Mouse (Mus musculus): ENCODE results near the gene D630036H23Rik. TPM values are rescaled to one million over a fixed set of nuclear protein-coding genes. Genes with fewer than 3 reads are reported as not detected.

D630036H23Rik gene
- polyA plus RNA-seq (2015; fragmentation: Nextera tagmentation; extraction: Ambion mirVana) = 0.95 and 1.4 TPM in 2 replicates

GRCm38 (mm10) chr12:36381441-36382340 is at the start of gene D630036H23Rik, which contains the start of gene Ispd:
Gene D630036H23Rik (minus strand): TSS chr12:36382181.
Gene Ispd (plus strand): TSS chr12:36381450.
- no peaks in the 10 kb centered on the region for H3K9me3 ChIP-seq (ENCODE audit: control insufficient read depth, low read length)
- H3K36me3 ChIP-seq (ENCODE audit: control insufficient read depth, insufficient read depth, low read length) = no peaks in the 10 kb centered on the region
- H3K9ac ChIP-seq (ENCODE audit: low read depth, low read length) = peak within 1 kb of the TSS; percentile 96
- WGBS = under 1% methylated on average over 62 of the region's 64 CpGs
- H3K27me3 ChIP-seq (replicated peaks; ENCODE audit: control insufficient read depth, insufficient read depth, low read length) = no peaks in the 10 kb centered on the region
- H3K27ac ChIP-seq (ENCODE audit: low read length) = peak within 1 kb of the TSS; percentile 98
- H3K4me1 ChIP-seq (ENCODE audit: control insufficient read depth, insufficient read depth, low read length) = no peaks in the 10 kb centered on the region; the same call in none of the 2 replicates
- H3K4me2 ChIP-seq (ENCODE audit: low read depth, low read length) = peak within 1 kb of the TSS; percentile 83
- peak; percentile 96 for ATAC-seq
- peak within 1 kb of the TSS; percentile 75 for H3K4me3 ChIP-seq (ENCODE audit: low read length)

GRCm38 (mm10) chr12:36426163-36427045 is 44.4 kb upstream of the D630036H23Rik start:
- no peaks in the 10 kb centered on the region for H3K27me3 ChIP-seq (replicated peaks; ENCODE audit: control insufficient read depth, insufficient read depth, low read length)
- H3K9me3 ChIP-seq (ENCODE audit: control insufficient read depth, low read length) = no peaks in the 10 kb centered on the region
- ATAC-seq = peak; percentile 83
- peak overlapping the region; percentile 13; the same call in 1 of the 2 replicates for H3K27ac ChIP-seq (ENCODE audit: low read length)
- 49% methylated on average over 15 of the region's 15 CpGs for WGBS
- no peaks in the 10 kb centered on the region for H3K36me3 ChIP-seq (ENCODE audit: control insufficient read depth, insufficient read depth, low read length)
- H3K4me3 ChIP-seq (ENCODE audit: low read length) = no peak overlapping the region
- peaks cover 4% of the 10 kb centered on the region; the same call in 1 of the 2 replicates for H3K4me1 ChIP-seq (ENCODE audit: control insufficient read depth, insufficient read depth, low read length)
- no peak overlapping the region for H3K9ac ChIP-seq (ENCODE audit: low read depth, low read length)
- H3K4me2 ChIP-seq (ENCODE audit: low read depth, low read length) = no peak overlapping the region

- no peak overlapping the region for H3K9ac ChIP-seq (ENCODE audit: low read depth, low read length)
- no peaks in the 10 kb centered on the region for H3K27me3 ChIP-seq (replicated peaks; ENCODE audit: control insufficient read depth, insufficient read depth, low read length)
- H3K36me3 ChIP-seq (ENCODE audit: control insufficient read depth, insufficient read depth, low read length) = no peaks in the 10 kb centered on the region
- 77% methylated on average over 7 of the region's 7 CpGs for WGBS
- peaks cover 4% of the 10 kb centered on the region; the same call in 1 of the 2 replicates for H3K4me1 ChIP-seq (ENCODE audit: control insufficient read depth, insufficient read depth, low read length)
- no peak overlapping the region for H3K27ac ChIP-seq (ENCODE audit: low read length)
- H3K4me3 ChIP-seq (ENCODE audit: low read length) = no peak overlapping the region
- no peak overlapping the region for H3K4me2 ChIP-seq (ENCODE audit: low read depth, low read length)
- no peak for ATAC-seq
- no peaks in the 10 kb centered on the region for H3K9me3 ChIP-seq (ENCODE audit: control insufficient read depth, low read length)
These were observed 43.3 kb upstream of the D630036H23Rik start for GRCm38 (mm10) chr12:36425258-36425657.

GRCm38 (mm10) chr12:36423677-36424076 is 41.7 kb upstream of the D630036H23Rik start:
- H3K4me1 ChIP-seq (ENCODE audit: control insufficient read depth, insufficient read depth, low read length) = peaks cover 4% of the 10 kb centered on the region; the same call in 1 of the 2 replicates
- no peak overlapping the region for H3K4me2 ChIP-seq (ENCODE audit: low read depth, low read length)
- no peak overlapping the region for H3K4me3 ChIP-seq (ENCODE audit: low read length)
- H3K9ac ChIP-seq (ENCODE audit: low read depth, low read length) = no peak overlapping the region
- no peaks in the 10 kb centered on the region for H3K9me3 ChIP-seq (ENCODE audit: control insufficient read depth, low read length)
- no peak overlapping the region for H3K27ac ChIP-seq (ENCODE audit: low read length)
- WGBS = 77% methylated on average over 10 of the region's 10 CpGs
- no peak for ATAC-seq
- H3K36me3 ChIP-seq (ENCODE audit: control insufficient read depth, insufficient read depth, low read length) = no peaks in the 10 kb centered on the region
- no peaks in the 10 kb centered on the region for H3K27me3 ChIP-seq (replicated peaks; ENCODE audit: control insufficient read depth, insufficient read depth, low read length)

- no peaks in the 10 kb centered on the region for H3K9me3 ChIP-seq (ENCODE audit: control insufficient read depth, low read length)
- H3K4me2 ChIP-seq (ENCODE audit: low read depth, low read length) = no peak overlapping the region
- no peaks in the 10 kb centered on the region for H3K4me1 ChIP-seq (ENCODE audit: control insufficient read depth, insufficient read depth, low read length)
- ATAC-seq = peak; percentile 40; the same call in 1 of the 2 replicates
- H3K9ac ChIP-seq (ENCODE audit: low read depth, low read length) = no peak overlapping the region
- H3K27me3 ChIP-seq (replicated peaks; ENCODE audit: control insufficient read depth, insufficient read depth, low read length) = no peaks in the 10 kb centered on the region
- 0 out of 2 replicates have a peak, but pooled peaks cover 2% of the 10 kb centered on the region for H3K36me3 ChIP-seq (ENCODE audit: control insufficient read depth, insufficient read depth, low read length)
- WGBS = 76% methylated on average over 2 of the region's 2 CpGs
- no peak overlapping the region for H3K27ac ChIP-seq (ENCODE audit: low read length)
- H3K4me3 ChIP-seq (ENCODE audit: low read length) = no peak overlapping the region
These were observed 13.1 kb upstream of the D630036H23Rik start for GRCm38 (mm10) chr12:36395115-36395514.

- Histone ChIP-seq H3K36me3 (ENCODE audit: control insufficient read depth, insufficient read depth, low read length) (0 out of 2 replicates have a peak, but pooled peaks cover 2% of the 10 kb centered on the region), H3K4me1 (ENCODE audit: control insufficient read depth, insufficient read depth, low read length) (no peaks in the 10 kb centered on the region; the same call in 1 of the 2 replicates), H3K4me3 (ENCODE audit: low read length) (no peak overlapping the region), H3K9me3 (ENCODE audit: control insufficient read depth, low read length) (no peaks in the 10 kb centered on the region), H3K27me3 (replicated peaks; ENCODE audit: control insufficient read depth, insufficient read depth, low read length) (no peaks in the 10 kb centered on the region), H3K4me2 (ENCODE audit: low read depth, low read length) (no peak overlapping the region), H3K9ac (ENCODE audit: low read depth, low read length) (no peak overlapping the region), H3K27ac (ENCODE audit: low read length) (no peak overlapping the region)
- WGBS = 85% methylated on average over 4 of the region's 4 CpGs
- no peak for ATAC-seq
These were observed 5.0 kb upstream of the D630036H23Rik start for GRCm38 (mm10) chr12:36386991-36387390.

GRCm38 (mm10) chr12:36385386-36385785 is 3.4 kb upstream of the D630036H23Rik start:
- ATAC-seq = no peak
- H3K9ac ChIP-seq (ENCODE audit: low read depth, low read length) = no peak overlapping the region
- 60% methylated on average over 6 of the region's 6 CpGs for WGBS
- no peaks in the 10 kb centered on the region for H3K9me3 ChIP-seq (ENCODE audit: control insufficient read depth, low read length)
- no peaks in the 10 kb centered on the region for H3K36me3 ChIP-seq (ENCODE audit: control insufficient read depth, insufficient read depth, low read length)
- no peak overlapping the region for H3K27ac ChIP-seq (ENCODE audit: low read length)
- no peak overlapping the region for H3K4me2 ChIP-seq (ENCODE audit: low read depth, low read length)
- H3K4me1 ChIP-seq (ENCODE audit: control insufficient read depth, insufficient read depth, low read length) = no peaks in the 10 kb centered on the region; the same call in none of the 2 replicates
- no peaks in the 10 kb centered on the region for H3K27me3 ChIP-seq (replicated peaks; ENCODE audit: control insufficient read depth, insufficient read depth, low read length)
- no peak overlapping the region for H3K4me3 ChIP-seq (ENCODE audit: low read length)

- 39% methylated on average over 5 of the region's 5 CpGs for WGBS
- H3K9me3 ChIP-seq (ENCODE audit: control insufficient read depth, low read length) = no peaks in the 10 kb centered on the region
- H3K4me3 ChIP-seq (ENCODE audit: low read length) = no peak overlapping the region; the same call in 1 of the 2 replicates
- H3K36me3 ChIP-seq (ENCODE audit: control insufficient read depth, insufficient read depth, low read length) = no peaks in the 10 kb centered on the region
- ATAC-seq = no peak
- no peaks in the 10 kb centered on the region; the same call in none of the 2 replicates for H3K4me1 ChIP-seq (ENCODE audit: control insufficient read depth, insufficient read depth, low read length)
- H3K9ac ChIP-seq (ENCODE audit: low read depth, low read length) = peak overlapping the region; percentile 96; the same call in 1 of the 2 replicates
- peak overlapping the region; percentile 98; the same call in 1 of the 2 replicates for H3K27ac ChIP-seq (ENCODE audit: low read length)
- peak overlapping the region; percentile 83 for H3K4me2 ChIP-seq (ENCODE audit: low read depth, low read length)
- H3K27me3 ChIP-seq (replicated peaks; ENCODE audit: control insufficient read depth, insufficient read depth, low read length) = no peaks in the 10 kb centered on the region
These were observed 1.2 kb downstream of the D630036H23Rik start for GRCm38 (mm10) chr12:36380806-36381205.

Measured in intestine, embryonic 16.5 days (tissue).